Mouse (Mus musculus) CD4-positive naive resting alpha-beta T cell, adult 76 days (primary cell): ENCODE measurements around the gene Ptgr1. TPM values are rescaled to one million over a fixed set of nuclear protein-coding genes. Genes with fewer than 3 reads are reported as not detected.

Source experiments
- total RNA-seq: library from RNA; stranded (reverse); gene quantifications from one replicate; pipeline ENCODE4 v1.2.4, GENCODE M21; 2023

Gene Ptgr1
- 1.4 TPM for total RNA-seq

GRCm38 (mm10) chr4:58986540-58987190, at the start of gene Ptgr1:
Gene Ptgr1 (minus strand): TSS chr4:58987119.

GRCm38 (mm10) chr4:59034918-59035785, 48.2 kb upstream of the Ptgr1 start, which contains the start of gene Gng10:
Gene Gng10 (plus strand): TSS chr4:59035088.

GRCm38 (mm10) chr4:59002948-59003805, 16.3 kb upstream of the Ptgr1 start, which contains the start of gene Gm20503:
Gene Gm20503 (plus strand): TSS chr4:59003210.

GRCm38 (mm10) chr4:58994762-58995161, 7.8 kb upstream of the Ptgr1 start, which contains the start of gene Dnajc25:
Gene Dnajc25 (plus strand): TSS chr4:58995062.

GRCm38 (mm10) chr4:58943420-58944205, 43.3 kb downstream of the Ptgr1 start, which contains the start of gene Zkscan16:
Gene Zkscan16 (plus strand): TSS chr4:58943628.

Other genes with a start within 250 kb of the Ptgr1 start
- 0.38 TPM for gene Olfr267, start 199.4 kb downstream of the Ptgr1 start, total RNA-seq
- 85.3 TPM for gene Ecpas, start 74.4 kb downstream of the Ptgr1 start, total RNA-seq
- gene Zkscan16, start 43.5 kb downstream of the Ptgr1 start, total RNA-seq, result not detected
- gene Dnajc25, start 7.9 kb upstream of the Ptgr1 start, total RNA-seq, result 8.5 TPM
- not detected for gene Gm20503, start 16.1 kb upstream of the Ptgr1 start, total RNA-seq
- 34.7 TPM for gene Gng10, start 48.0 kb upstream of the Ptgr1 start, total RNA-seq
- gene AI481877, start 151.9 kb upstream of the Ptgr1 start, total RNA-seq, result not detected
- gene Ugcg, start 202.1 kb upstream of the Ptgr1 start, total RNA-seq, result 386 TPM